ENCODE assay signal across 22 mouse cellular contexts in genomic region chr17:88755776-88756175, GRCm38 (mm10). TPM values are rescaled to one million over a fixed set of nuclear protein-coding genes. Genes with fewer than 3 reads are reported as not detected.
A peak's percentile ranks its signal among the peaks of the same experiment; 100 is the strongest.
DNase-seq lines count a peak whose midpoint lies in the region; ATAC-seq lines count a peak whose summit lies in the region.
"Had no signal": no experiment of that assay in that cellular context is flagged by ENCODE, and none has a peak within 500 bp of the region (broad histone marks: within the 10 kb centered on the region; RNA-seq: fewer than 3 reads in every experiment).

No protein-coding gene starts in this region.

- 61% methylated on average over 6 of the region's 6 CpGs for WGBS in midbrain, embryonic 13.5 days
- WGBS in midbrain, embryonic 14.5 days: 69% methylated on average over 6 of the region's 6 CpGs

- no peak overlapping the region for H3K4me3 ChIP-seq in midbrain, embryonic 13.5 days (replicated peaks)
- H3K4me3 ChIP-seq in midbrain, embryonic 14.5 days (replicated peaks; ENCODE audit: low read depth, low read length): no peak overlapping the region
- H3K4me3 ChIP-seq: embryonic facial prominence, embryonic 12.5 days; forebrain, embryonic 12.5 days; heart, adult 2 months; heart, embryonic 15.5 days; hindbrain, embryonic 10.5 days; hindbrain, embryonic 15.5 days had no signal

- peaks cover 27% of the 10 kb centered on the region for H3K27me3 ChIP-seq in midbrain, embryonic 13.5 days
- H3K27me3 ChIP-seq in midbrain, embryonic 14.5 days (ENCODE audit: control insufficient read depth, insufficient read depth, low read length): peaks cover 4% of the 10 kb centered on the region; the same call in 1 of the 2 replicates
- H3K27me3 ChIP-seq: hindbrain, embryonic 15.5 days had no signal

- no peak for ATAC-seq in midbrain, embryonic 13.5 days
- no peak for ATAC-seq in midbrain, embryonic 14.5 days (ENCODE audit: low FRiP score, low TSS enrichment)
- ATAC-seq: forebrain, embryonic 16.5 days had no signal

- H3K4me1 ChIP-seq in midbrain, embryonic 13.5 days (replicated peaks): peaks cover 67% of the 10 kb centered on the region
- H3K4me1 ChIP-seq in midbrain, embryonic 14.5 days (ENCODE audit: control insufficient read depth, insufficient read depth, low read length): peaks cover 49% of the 10 kb centered on the region

- H3K4me2 ChIP-seq in midbrain, embryonic 13.5 days (replicated peaks): no peak overlapping the region
- no peak overlapping the region for H3K4me2 ChIP-seq in midbrain, embryonic 14.5 days (ENCODE audit: low read length)
- H3K4me2 ChIP-seq: embryonic facial prominence, embryonic 12.5 days; forebrain, embryonic 12.5 days; heart, embryonic 11.5 days; heart, embryonic 15.5 days; hindbrain, embryonic 15.5 days had no signal

- no peak for DNase-seq in midbrain, embryonic 14.5 days
- peak; percentile 80 for DNase-seq in ovary, adult 18-20 months (ENCODE audit: low spot score)
- no peak for DNase-seq in ovary, postnatal 14 days (ENCODE audit: low spot score)
- DNase-seq in 416B (ENCODE audit: low read depth): peak; percentile 81
- DNase-seq in induced T-regulatory cell, adult 2 months (ENCODE audit: low read depth): peak; percentile 15
- DNase-seq in layer of hippocampus, adult 11-12 months (ENCODE audit: low spot score): no peak
- no peak for DNase-seq in kidney, postnatal 36 days
- DNase-seq: adrenal gland, adult 8-10 months; cerebellum, adult 11 months; cerebellum, adult 8-10 months; cerebellum, postnatal 14 days; gastrocnemius, postnatal 10 days; heart, adult 2 months; heart, postnatal 14 days had no signal

- no peaks in the 10 kb centered on the region for H3K9me3 ChIP-seq in midbrain, embryonic 13.5 days
- no peaks in the 10 kb centered on the region for H3K9me3 ChIP-seq in midbrain, embryonic 14.5 days (ENCODE audit: control insufficient read depth, low read length)
- H3K9me3 ChIP-seq: embryonic facial prominence, embryonic 12.5 days; forebrain, embryonic 12.5 days; heart, embryonic 15.5 days; hindbrain, embryonic 10.5 days; hindbrain, embryonic 15.5 days had no signal

- 0 out of 2 replicates have a peak overlapping the region, but pooled peaks have one; percentile 47 for H3K27ac ChIP-seq in midbrain, embryonic 13.5 days
- H3K27ac ChIP-seq in midbrain, embryonic 14.5 days (replicated peaks; ENCODE audit: low read depth, low read length): no peak overlapping the region
- H3K27ac ChIP-seq: embryonic facial prominence, embryonic 12.5 days; forebrain, embryonic 12.5 days; heart, adult 2 months; heart, embryonic 15.5 days; hindbrain, embryonic 15.5 days had no signal

- H3K36me3 ChIP-seq in midbrain, embryonic 13.5 days: no peaks in the 10 kb centered on the region
- H3K36me3 ChIP-seq in midbrain, embryonic 14.5 days (ENCODE audit: control insufficient read depth, insufficient read depth, low read length): no peaks in the 10 kb centered on the region
- H3K36me3 ChIP-seq: embryonic facial prominence, embryonic 12.5 days; forebrain, embryonic 12.5 days; heart, embryonic 15.5 days; hindbrain, embryonic 10.5 days; hindbrain, embryonic 15.5 days had no signal

- H3K9ac ChIP-seq in midbrain, embryonic 13.5 days (replicated peaks): no peak overlapping the region
- H3K9ac ChIP-seq in midbrain, embryonic 14.5 days (replicated peaks; ENCODE audit: low read length): no peak overlapping the region
- H3K9ac ChIP-seq: embryonic facial prominence, embryonic 12.5 days; forebrain, embryonic 12.5 days; heart, embryonic 15.5 days; hindbrain, embryonic 15.5 days had no signal

RNA-seq across cellular contexts. Expression of gene Lhcgr, which starts 36.0 kb away (rescaled TPM):
- polyA plus RNA-seq in midbrain, embryonic 13.5 days (2015; fragmentation: Nextera tagmentation; extraction: Ambion mirVana): 0.39 and 0.42 TPM in 2 replicates
- polyA plus RNA-seq in midbrain, embryonic 14.5 days (2014; fragmentation: Nextera tagmentation; extraction: Ambion mirVana): 1.1 TPM in 2 replicates
- polyA plus RNA-seq: heart, embryonic 15.5 days had no signal

Comparison
In these comparisons a context has a peak if more than half of its experiments do, and no peak if none do; other contexts are left out.
1. DNase-seq: peak in ovary, adult 18-20 months (single experiment), 416B (single experiment) and induced T-regulatory cell, adult 2 months (single experiment); none in midbrain, embryonic 14.5 days (single experiment), ovary, postnatal 14 days (single experiment), layer of hippocampus, adult 11-12 months (single experiment) and kidney, postnatal 36 days (0 of 2).